Mouse (Mus musculus) hindbrain, postnatal 0 days (tissue): Measurements from ENCODE around the gene Sc5d. TPM values are rescaled to one million over a fixed set of nuclear protein-coding genes. Genes with fewer than 3 reads are reported as not detected.

ENCODE experiments used
- ATAC-seq: fragments of 200-750 bp; cut with Nextera tagmentation; 2 replicates; pipeline ENCODE4 v1.8.0; 2017; ENCODE audit warnings: mild to moderate bottlenecking, moderate TSS enrichment, moderate library complexity
- DNase-seq: peaks from one replicate; pipeline ENCODE4 v3.0.0-alpha.2; 2015; ENCODE audit warnings: low spot score
- H3K27ac ChIP-seq: fragments of 300-500 bp; sonication (generic); 2 replicates; pipeline ENCODE4 v1.5.1; 2014; ENCODE audit warnings: mild to moderate bottlenecking
- H3K27me3 ChIP-seq: fragments of 300-500 bp; sonication (generic); 2 replicates; pipeline ENCODE4 v1.6.1; 2014; ENCODE audit warnings: low read length, mixed read lengths; ENCODE audit not compliant: insufficient read depth
- H3K36me3 ChIP-seq: fragments of 300-500 bp; sonication (generic); 2 replicates; pipeline ENCODE4 v1.6.1; 2014; ENCODE audit warnings: low read length, mixed read lengths; ENCODE audit not compliant: insufficient read depth
- H3K4me1 ChIP-seq: fragments of 300-500 bp; sonication (generic); 2 replicates; pipeline ENCODE4 v1.6.1; 2014; ENCODE audit warnings: antibody characterized with exemption, low read length, mixed read lengths; ENCODE audit not compliant: insufficient read depth
- H3K4me2 ChIP-seq: fragments of 300-500 bp; sonication (generic); 2 replicates; pipeline ENCODE4 v1.6.1; 2014; ENCODE audit warnings: low read depth, mild to moderate bottlenecking, low read length, moderate library complexity, mixed read lengths
- H3K4me3 ChIP-seq: fragments of 300-500 bp; sonication (generic); 2 replicates; pipeline ENCODE4 v1.5.1; 2014; ENCODE audit warnings: low read length
- H3K9ac ChIP-seq: fragments of 300-500 bp; sonication (generic); replicated peaks from 2 replicates; pipeline ENCODE4 v1.6.1; 2014; ENCODE audit warnings: mild to moderate bottlenecking, low read length, moderate library complexity, mixed read lengths
- H3K9me3 ChIP-seq: fragments of 300-500 bp; sonication (generic); 2 replicates; pipeline ENCODE4 v1.6.1; 2016; ENCODE audit warnings: low read length, mixed read lengths
- CTCF ChIP-seq: IDR thresholded peaks from 2 replicates; pipeline ENCODE4 v1.5.1; 2016; ENCODE audit warnings: antibody characterized with exemption, control low read depth, low read depth
- WGBS: fragments of 180-500 bp; shearing (Covaris S2); extraction: QIAGEN DNeasy Blood & Tissue Kit; methylation state at CpG from one replicate; pipeline ENCODE4 v1.1.7; 2014; 5-methylcytosine and 5-hydroxymethylcytosine counted together
- polyA plus RNA-seq: library from polyadenylated mRNA; unstranded; fragments of >200 nt; fragmentation: Nextera tagmentation; extraction: Ambion mirVana; gene quantifications from 2 replicates; pipeline ENCODE4 v1.2.1, GENCODE M21; 2015
- total RNA-seq: library from RNA; depleted of rRNA; stranded (reverse); fragments of >200 nt; gene quantifications from 2 replicates; pipeline ENCODE4 v1.2.3, GENCODE M21; 2014

Sc5d gene
- total and polyA plus RNA-seq, 2 experiments from 2014 or later: 57.0 to 69.1 TPM

DNA sequence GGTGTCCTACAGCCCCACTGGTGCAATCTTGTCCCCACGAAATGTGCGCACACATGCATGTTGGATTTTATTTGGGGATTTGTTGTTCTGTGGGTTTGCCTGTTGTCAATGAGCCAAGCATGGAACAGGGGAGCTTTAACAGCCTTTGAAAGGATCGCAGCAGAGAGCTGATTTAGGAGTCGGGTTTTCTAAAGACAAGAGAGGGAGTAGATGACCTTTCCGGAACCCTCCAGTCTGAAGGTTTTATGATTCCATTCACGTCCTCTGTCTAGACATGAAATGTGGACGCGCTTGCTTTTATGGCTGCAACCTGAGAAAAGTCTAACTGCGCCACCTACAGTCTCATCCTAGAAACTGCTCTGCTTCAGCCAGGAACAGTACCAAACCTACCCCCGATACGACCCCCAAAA lies 23.5 kb downstream of the Sc5d start:
- Histone ChIP-seq H3K36me3 (no peaks in the 10 kb centered on the region), H3K27ac (peak overlapping the region; percentile 50; the same call in 1 of the 2 replicates), H3K4me3 (no peak overlapping the region), H3K27me3 (no peaks in the 10 kb centered on the region), H3K4me2 (peak overlapping the region; percentile 42), H3K9me3 (no peaks in the 10 kb centered on the region), H3K4me1 (peaks cover 5% of the 10 kb centered on the region; the same call in 1 of the 2 replicates), H3K9ac (no peak overlapping the region)
- ATAC-seq (peak; percentile 90), DNase-seq (peak; percentile 94)
- 9% methylated on average over 11 of the region's 11 CpGs for WGBS
- peak; percentile 84 for TF ChIP-seq CTCF

- WGBS: 86% methylated on average over 4 of the region's 4 CpGs
- no peaks in the 10 kb centered on the region for H3K36me3 ChIP-seq
- no peak for TF ChIP-seq CTCF
- H3K27ac ChIP-seq: no peak overlapping the region
- H3K4me1 ChIP-seq: peaks cover 5% of the 10 kb centered on the region; the same call in 1 of the 2 replicates
- DNase-seq (no peak), ATAC-seq (no peak)
- no peaks in the 10 kb centered on the region for H3K27me3 ChIP-seq
- H3K9ac ChIP-seq: no peak overlapping the region
- no peak overlapping the region for H3K4me3 ChIP-seq
- no peak overlapping the region for H3K4me2 ChIP-seq
- H3K9me3 ChIP-seq: no peaks in the 10 kb centered on the region
These were observed 25.2 kb downstream of the Sc5d start for GRCm38 (mm10) chr9:42238827-42239226.

GRCm38 (mm10) chr9:42231116-42231515 lies 32.9 kb downstream of the Sc5d start:
- no peak overlapping the region for H3K27ac ChIP-seq
- no peak overlapping the region for H3K4me3 ChIP-seq
- DNase-seq (no peak), ATAC-seq (no peak)
- TF ChIP-seq CTCF: no peak
- H3K36me3 ChIP-seq: no peaks in the 10 kb centered on the region
- no peaks in the 10 kb centered on the region for H3K4me1 ChIP-seq
- no peaks in the 10 kb centered on the region for H3K9me3 ChIP-seq
- H3K27me3 ChIP-seq: no peaks in the 10 kb centered on the region
- no peak overlapping the region for H3K9ac ChIP-seq
- H3K4me2 ChIP-seq: no peak overlapping the region
- WGBS: 50% methylated on average over 5 of the region's 5 CpGs

- Histone ChIP-seq H3K27me3 (no peaks in the 10 kb centered on the region), H3K4me1 (no peaks in the 10 kb centered on the region), H3K36me3 (no peaks in the 10 kb centered on the region), H3K4me3 (no peak overlapping the region), H3K9ac (no peak overlapping the region), H3K9me3 (no peaks in the 10 kb centered on the region), H3K4me2 (no peak overlapping the region), H3K27ac (no peak overlapping the region)
- 89% methylated on average over 2 of the region's 2 CpGs for WGBS
- ATAC-seq: no peak
- no peak for DNase-seq
- TF ChIP-seq CTCF: no peak
These were observed 33.7 kb downstream of the Sc5d start for GRCm38 (mm10) chr9:42230333-42230732.

- no peaks in the 10 kb centered on the region for H3K36me3 ChIP-seq
- H3K9me3 ChIP-seq: no peaks in the 10 kb centered on the region
- no peak overlapping the region for H3K4me3 ChIP-seq
- H3K9ac ChIP-seq: no peak overlapping the region
- no peak overlapping the region for H3K4me2 ChIP-seq
- ATAC-seq (peak; percentile 55; the same call in 1 of the 2 replicates), DNase-seq (peak; percentile 28)
- WGBS: 55% methylated on average over 12 of the region's 12 CpGs
- no peak for TF ChIP-seq CTCF
- H3K27me3 ChIP-seq: no peaks in the 10 kb centered on the region
- no peak overlapping the region for H3K27ac ChIP-seq
- H3K4me1 ChIP-seq: no peaks in the 10 kb centered on the region
These were observed 34.5 kb downstream of the Sc5d start for GRCm38 (mm10) chr9:42229465-42230110.

DNA sequence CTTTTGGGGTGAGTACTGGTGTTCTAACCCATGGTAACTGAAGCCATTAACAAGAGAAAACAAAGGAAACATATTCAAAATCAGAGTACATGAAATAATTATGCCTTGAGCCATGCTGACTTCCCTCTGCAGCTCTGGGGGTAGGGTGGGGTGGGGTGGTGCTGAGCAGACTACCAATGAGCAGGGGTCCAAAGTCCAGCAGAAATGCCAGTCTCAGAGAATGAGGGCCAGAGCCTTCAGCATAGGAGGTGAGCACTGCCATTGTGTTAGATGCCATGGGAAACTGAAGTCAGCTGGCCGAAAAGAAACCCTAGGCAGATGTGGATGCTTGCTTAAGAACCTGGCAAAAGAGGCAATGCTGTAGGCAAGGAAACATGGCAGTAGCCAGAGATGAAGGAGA lies 36.3 kb downstream of the Sc5d start:
- Histone ChIP-seq H3K9ac (no peak overlapping the region), H3K4me1 (no peaks in the 10 kb centered on the region), H3K36me3 (no peaks in the 10 kb centered on the region), H3K4me3 (no peak overlapping the region), H3K9me3 (no peaks in the 10 kb centered on the region), H3K27ac (no peak overlapping the region), H3K27me3 (no peaks in the 10 kb centered on the region), H3K4me2 (no peak overlapping the region)
- TF ChIP-seq CTCF: no peak
- DNase-seq: no peak
- 75% methylated on average over 1 of the region's 1 CpGs for WGBS
- ATAC-seq: no peak

GRCm38 (mm10) chr9:42219001-42219660 lies 44.9 kb downstream of the Sc5d start:
- Histone ChIP-seq H3K27me3 (no peaks in the 10 kb centered on the region), H3K4me3 (no peak overlapping the region), H3K4me1 (no peaks in the 10 kb centered on the region), H3K36me3 (no peaks in the 10 kb centered on the region), H3K9ac (no peak overlapping the region), H3K9me3 (no peaks in the 10 kb centered on the region), H3K27ac (no peak overlapping the region), H3K4me2 (no peak overlapping the region)
- TF ChIP-seq CTCF: no peak
- no peak for DNase-seq
- 60% methylated on average over 12 of the region's 12 CpGs for WGBS
- ATAC-seq: no peak
